Mouse (Mus musculus): ENCODE data around the gene Rnf38. TPM values are rescaled to one million over a fixed set of nuclear protein-coding genes. Genes with fewer than 3 reads are reported as not detected.

Rnf38 gene
- polyA plus RNA-seq, 1 experiment from 2014 or later = 22.2 TPM

GRCm38 (mm10) chr4:44199968-44200367 is 33.6 kb downstream of the Rnf38 start:
- H3K36me3 ChIP-seq = no peaks in the 10 kb centered on the region
- no peaks in the 10 kb centered on the region for H3K4me1 ChIP-seq
- H3K27me3 ChIP-seq = no peaks in the 10 kb centered on the region
- no peak overlapping the region for H3K4me2 ChIP-seq
- WGBS = 77% methylated on average over 1 of the region's 1 CpGs
- H3K9me3 ChIP-seq (replicated peaks) = no peaks in the 10 kb centered on the region
- no peak overlapping the region for H3K9ac ChIP-seq
- no peak overlapping the region for H3K27ac ChIP-seq
- no peak overlapping the region for H3K4me3 ChIP-seq (replicated peaks)
- ATAC-seq (replicated peaks; ENCODE audit: low FRiP score) = no peak

- H3K27me3 ChIP-seq = no peaks in the 10 kb centered on the region
- H3K9ac ChIP-seq = no peak overlapping the region
- 91% methylated on average over 10 of the region's 10 CpGs for WGBS
- no peak overlapping the region for H3K27ac ChIP-seq
- H3K4me3 ChIP-seq (replicated peaks) = no peak overlapping the region
- no peak for ATAC-seq (replicated peaks; ENCODE audit: low FRiP score)
- no peaks in the 10 kb centered on the region for H3K9me3 ChIP-seq (replicated peaks)
- H3K4me1 ChIP-seq = peaks cover 6% of the 10 kb centered on the region; the same call in 1 of the 2 replicates
- H3K4me2 ChIP-seq = no peak overlapping the region
- no peaks in the 10 kb centered on the region for H3K36me3 ChIP-seq
Measured at GRCm38 (mm10) chr4:44187431-44187830, 46.2 kb downstream of the Rnf38 start.

- 41% methylated on average over 1 of the region's 1 CpGs for WGBS
- no peak overlapping the region for H3K27ac ChIP-seq
- no peaks in the 10 kb centered on the region for H3K27me3 ChIP-seq
Measured at GRCm38 (mm10) chr4:44183862-44184261, 49.7 kb downstream of the Rnf38 start.

GRCm38 (mm10) chr4:44179748-44180147 is 53.8 kb downstream of the Rnf38 start:
- whole genome bisulfite sequencing = 82% methylated on average over 5 of the region's 5 CpGs
- H3K4me3 ChIP-seq (replicated peaks) = no peak overlapping the region
- no peak overlapping the region for H3K9ac ChIP-seq
- no peaks in the 10 kb centered on the region for H3K27me3 ChIP-seq
- ATAC-seq (replicated peaks; ENCODE audit: low FRiP score) = no peak
- no peak overlapping the region for H3K4me2 ChIP-seq
- peaks cover 6% of the 10 kb centered on the region; the same call in 1 of the 2 replicates for H3K4me1 ChIP-seq
- H3K9me3 ChIP-seq (replicated peaks) = no peaks in the 10 kb centered on the region
- H3K36me3 ChIP-seq = no peaks in the 10 kb centered on the region
- H3K27ac ChIP-seq = no peak overlapping the region

More at GRCm38 (mm10) chr4:44183862-44184261, 49.7 kb downstream of the Rnf38 start:
- ATAC-seq (replicated peaks; ENCODE audit: low FRiP score) = no peak
- H3K9me3 ChIP-seq (replicated peaks) = no peaks in the 10 kb centered on the region
- no peak overlapping the region for H3K4me3 ChIP-seq (replicated peaks)
- no peak overlapping the region for H3K9ac ChIP-seq
- H3K4me1 ChIP-seq = peaks cover 6% of the 10 kb centered on the region; the same call in 1 of the 2 replicates
- no peaks in the 10 kb centered on the region for H3K36me3 ChIP-seq
- no peak overlapping the region for H3K4me2 ChIP-seq

- Histone ChIP-seq H3K4me3 (replicated peaks) (no peak overlapping the region), H3K36me3 (no peaks in the 10 kb centered on the region), H3K27me3 (no peaks in the 10 kb centered on the region), H3K9me3 (replicated peaks) (no peaks in the 10 kb centered on the region), H3K4me2 (no peak overlapping the region), H3K4me1 (peaks cover 8% of the 10 kb centered on the region), H3K27ac (no peak overlapping the region), H3K9ac (no peak overlapping the region)
- ATAC-seq (replicated peaks; ENCODE audit: low FRiP score) = no peak
- WGBS = 0% methylated on average over 1 of the region's 1 CpGs
Measured at GRCm38 (mm10) chr4:44173177-44173576, 60.4 kb downstream of the Rnf38 start.

GRCm38 (mm10) chr4:44172676-44173075 is 60.9 kb downstream of the Rnf38 start:
- Histone ChIP-seq H3K4me1 (peaks cover 8% of the 10 kb centered on the region), H3K9ac (no peak overlapping the region), H3K27ac (no peak overlapping the region), H3K9me3 (replicated peaks) (no peaks in the 10 kb centered on the region), H3K27me3 (no peaks in the 10 kb centered on the region), H3K4me2 (no peak overlapping the region), H3K4me3 (replicated peaks) (no peak overlapping the region), H3K36me3 (no peaks in the 10 kb centered on the region)
- ATAC-seq (replicated peaks; ENCODE audit: low FRiP score) = no peak
- 42% methylated on average over 5 of the region's 5 CpGs for WGBS

GRCm38 (mm10) chr4:44169884-44170283 is 63.7 kb downstream of the Rnf38 start:
- Histone ChIP-seq H3K4me3 (replicated peaks) (no peak overlapping the region), H3K9ac (no peak overlapping the region), H3K27me3 (no peaks in the 10 kb centered on the region), H3K27ac (no peak overlapping the region), H3K4me2 (no peak overlapping the region), H3K36me3 (no peaks in the 10 kb centered on the region), H3K9me3 (replicated peaks) (no peaks in the 10 kb centered on the region), H3K4me1 (peaks cover 21% of the 10 kb centered on the region)
- WGBS = 58% methylated on average over 3 of the region's 3 CpGs
- no peak for ATAC-seq (replicated peaks; ENCODE audit: low FRiP score)

GRCm38 (mm10) chr4:44168816-44169215 is 64.8 kb downstream of the Rnf38 start:
- Histone ChIP-seq H3K4me3 (replicated peaks) (peak overlapping the region; percentile 59), H3K4me2 (peak overlapping the region; percentile 68), H3K36me3 (no peaks in the 10 kb centered on the region), H3K9ac (0 out of 2 replicates have a peak overlapping the region, but pooled peaks have one; percentile 36), H3K27me3 (no peaks in the 10 kb centered on the region), H3K4me1 (peaks cover 25% of the 10 kb centered on the region), H3K27ac (peak overlapping the region; percentile 82), H3K9me3 (replicated peaks) (no peaks in the 10 kb centered on the region)
- no peak for ATAC-seq (replicated peaks; ENCODE audit: low FRiP score)
- WGBS = 4% methylated on average over 7 of the region's 7 CpGs

- under 1% methylated on average over 29 of the region's 34 CpGs for WGBS
- Histone ChIP-seq H3K4me1 (peaks cover 28% of the 10 kb centered on the region), H3K9me3 (replicated peaks) (no peaks in the 10 kb centered on the region), H3K4me3 (replicated peaks) (peak overlapping the region; percentile 59), H3K36me3 (no peaks in the 10 kb centered on the region), H3K27ac (peak overlapping the region; percentile 82), H3K27me3 (no peaks in the 10 kb centered on the region), H3K4me2 (peak overlapping the region; percentile 68), H3K9ac (peak overlapping the region; percentile 36; the same call in 1 of the 2 replicates)
- ATAC-seq (replicated peaks; ENCODE audit: low FRiP score) = peak; percentile 91
Measured at GRCm38 (mm10) chr4:44168231-44168647, 65.3 kb downstream of the Rnf38 start.

- Histone ChIP-seq H3K4me1 (peaks cover 34% of the 10 kb centered on the region), H3K4me3 (replicated peaks) (peak overlapping the region; percentile 91), H3K36me3 (no peaks in the 10 kb centered on the region), H3K4me2 (peak overlapping the region; percentile 57), H3K9ac (peak overlapping the region; percentile 85), H3K9me3 (replicated peaks) (no peaks in the 10 kb centered on the region), H3K27me3 (no peaks in the 10 kb centered on the region), H3K27ac (peak overlapping the region; percentile 100)
- ATAC-seq (replicated peaks; ENCODE audit: low FRiP score) = peak; percentile 93
- WGBS = 0% methylated on average over 90 of the region's 95 CpGs
Measured at GRCm38 (mm10) chr4:44167397-44168121, 66.0 kb downstream of the Rnf38 start.

GRCm38 (mm10) chr4:44166702-44167396 is 66.7 kb downstream of the Rnf38 start:
- ATAC-seq (replicated peaks; ENCODE audit: low FRiP score) = no peak
- Histone ChIP-seq H3K36me3 (no peaks in the 10 kb centered on the region), H3K9ac (peak overlapping the region; percentile 85), H3K27me3 (no peaks in the 10 kb centered on the region), H3K4me2 (peak overlapping the region; percentile 57), H3K9me3 (replicated peaks) (no peaks in the 10 kb centered on the region), H3K27ac (peak overlapping the region; percentile 100), H3K4me1 (peaks cover 38% of the 10 kb centered on the region), H3K4me3 (replicated peaks) (peak overlapping the region; percentile 91)
- 2% methylated on average over 20 of the region's 20 CpGs for WGBS

- 61% methylated on average over 5 of the region's 5 CpGs for WGBS
- 0 out of 2 replicates have a peak overlapping the region, but pooled peaks have one; percentile 15 for H3K4me2 ChIP-seq
- ATAC-seq (replicated peaks; ENCODE audit: low FRiP score) = no peak
Measured at GRCm38 (mm10) chr4:44164621-44165020, 69.0 kb downstream of the Rnf38 start.

More at GRCm38 (mm10) chr4:44164621-44165020, 69.0 kb downstream of the Rnf38 start:
- Histone ChIP-seq H3K27me3 (no peaks in the 10 kb centered on the region), H3K9ac (no peak overlapping the region), H3K27ac (no peak overlapping the region), H3K4me3 (replicated peaks) (no peak overlapping the region), H3K4me1 (peaks cover 50% of the 10 kb centered on the region), H3K36me3 (0 out of 2 replicates have a peak, but pooled peaks cover 3% of the 10 kb centered on the region), H3K9me3 (replicated peaks) (no peaks in the 10 kb centered on the region)

Measured in kidney, embryonic 15.5 days (tissue).